Mouse (Mus musculus) CD4-positive, CD25-positive, alpha-beta regulatory T cell, adult 9 weeks (primary cell): ENCODE data around the gene Smyd3. TPM values are rescaled to one million over a fixed set of nuclear protein-coding genes. Genes with fewer than 3 reads are reported as not detected.

ENCODE experiments used
- polyA plus RNA-seq: library from polyadenylated mRNA; unstranded; fragments of 100-300 nt; shearing (Covaris generic); gene quantifications from one replicate; pipeline ENCODE4 v1.2.1, GENCODE M21; 2017

Smyd3 gene
- polyA plus RNA-seq, result 40.5 TPM

GRCm38 (mm10) chr1:179517713-179518465 lies at the start of gene Smyd3:
Smyd3 (minus strand) TSS chr1:179518041.

DNA sequence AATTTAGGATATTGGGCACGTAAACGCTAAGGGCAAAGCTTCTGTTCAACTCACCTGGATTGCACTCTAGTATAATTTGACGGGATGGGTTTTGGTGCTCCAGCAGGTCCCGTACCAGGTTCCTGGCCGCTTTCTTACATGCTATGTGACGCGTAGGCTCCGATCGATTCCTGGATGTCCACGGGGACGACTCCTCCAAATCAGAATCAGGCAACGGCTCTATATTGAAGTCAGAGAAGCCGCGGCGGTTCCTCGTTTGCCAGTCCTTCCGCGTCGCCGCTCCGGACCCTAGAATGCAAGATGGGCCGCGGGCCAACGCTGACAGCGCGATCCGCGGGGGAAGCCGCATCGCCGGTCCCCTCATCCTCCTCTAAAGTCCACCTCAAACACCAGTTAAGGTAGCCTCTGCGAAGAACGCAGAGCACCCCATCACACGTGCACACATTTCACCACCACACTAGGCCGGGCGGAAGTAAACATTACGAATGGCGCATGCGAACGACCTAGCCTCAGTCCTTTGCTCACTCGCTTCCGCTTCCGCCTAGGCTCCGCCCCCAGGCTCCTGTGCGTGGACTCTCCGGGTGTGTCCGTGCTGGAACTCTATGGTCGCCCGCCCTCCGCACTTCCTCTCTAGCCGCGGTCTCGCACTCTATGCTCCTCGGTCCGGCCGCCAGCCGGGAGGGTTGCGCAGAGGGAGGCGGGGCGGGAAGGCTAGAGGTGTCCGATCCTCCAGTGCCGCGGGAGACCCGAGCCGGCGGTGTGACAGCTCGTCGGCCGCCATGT lies 28.1 kb upstream of the Smyd3 start, which contains the start of the genes Tfb2m and Cnst:
Gene Tfb2m, minus strand, starts transcription at position 500 of the 783 bp plus-strand sequence.
Gene Cnst, plus strand, starts transcription at position 603 of the 783 bp plus-strand sequence.

Other genes starting within 250 kb of the Smyd3 start
- 40.4 TPM for gene Tfb2m, start 28.2 kb upstream of the Smyd3 start, polyA plus RNA-seq
- gene Cnst, start 28.3 kb upstream of the Smyd3 start, polyA plus RNA-seq, result 45.6 TPM
- 16.3 TPM for gene Sccpdh, start 150.2 kb upstream of the Smyd3 start, polyA plus RNA-seq
- gene Kif28, start 227.2 kb upstream of the Smyd3 start, polyA plus RNA-seq, result not detected